Mouse (Mus musculus): ENCODE measurements around the gene Nat8f1. TPM values are rescaled to one million over a fixed set of nuclear protein-coding genes. Genes with fewer than 3 reads are reported as not detected.
"Not testable (repeated sequence)": the region's sequence is repeated elsewhere in the genome, so short reads cannot be mapped to it uniquely, and the experiment has no call there.

Gene Nat8f1
- 4.3 and 5.4 TPM in 2 replicates for polyA plus RNA-seq (2014; fragmentation: Nextera tagmentation; extraction: Ambion mirVana)

DNA sequence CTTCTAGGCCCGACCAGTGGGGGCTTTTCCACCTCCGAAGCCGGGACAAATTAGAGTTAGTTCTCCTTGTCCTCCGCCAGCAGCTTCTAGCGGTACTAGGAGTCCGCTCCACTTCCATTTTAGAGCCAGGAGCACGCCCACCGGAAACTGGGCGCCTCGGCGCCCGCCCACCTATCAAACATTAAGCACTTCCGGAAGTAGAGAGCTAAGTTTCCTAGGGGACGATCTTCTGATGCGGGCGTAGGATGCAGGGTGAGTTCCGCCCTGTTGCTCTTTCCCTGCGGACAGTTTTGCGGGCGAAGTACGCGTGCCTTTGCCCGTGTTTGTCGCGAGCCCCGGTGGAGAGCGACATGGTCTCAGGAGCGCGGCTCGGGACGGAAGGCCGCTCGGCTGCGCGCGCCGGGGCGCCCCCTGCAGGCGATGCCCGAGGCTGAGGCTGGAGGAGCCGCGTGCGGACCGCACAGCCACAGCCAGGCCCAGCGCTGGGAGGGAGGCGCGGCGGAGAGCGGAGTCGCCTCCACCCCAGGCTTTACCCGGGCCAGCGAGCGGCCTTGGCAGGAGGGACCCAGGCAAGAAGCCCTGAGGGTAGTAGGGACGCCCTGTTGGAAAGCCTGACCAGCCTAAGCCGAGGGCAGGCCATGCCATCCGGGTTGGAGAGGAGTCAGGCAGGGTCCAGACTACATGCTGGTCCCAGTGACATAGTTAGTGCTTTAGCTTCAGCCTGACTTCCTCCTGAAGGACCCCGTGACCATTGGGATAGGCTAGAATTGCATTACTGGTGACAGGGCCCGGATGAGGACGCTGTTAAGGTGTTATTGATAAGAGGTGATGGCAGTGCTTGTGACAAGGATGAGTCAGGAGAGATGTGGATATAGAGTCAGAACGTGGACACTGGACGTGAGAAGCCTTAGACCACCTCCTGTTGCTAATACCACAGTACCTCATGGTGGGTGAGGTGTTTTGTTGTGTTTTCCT is at the start of gene Nat8f1:
Gene Nat8f1, minus strand, starts transcription at position 149 of the 975 bp plus-strand sequence.
- H3K27me3 ChIP-seq (ENCODE audit: control insufficient read depth, insufficient read depth, low read length); H3K9me3 ChIP-seq (ENCODE audit: control insufficient read depth, low read length); H3K36me3 ChIP-seq (ENCODE audit: control insufficient read depth, insufficient read depth, low read length); H3K4me1 ChIP-seq (ENCODE audit: control insufficient read depth in 2 of 2, insufficient read depth in 2 of 2, low read length in 2 of 2): not testable (repeated sequence)
- Histone ChIP-seq H3K4me3 (ENCODE audit: control insufficient read depth in 1 of 2, insufficient read depth in 1 of 2, low read depth in 1 of 2, low read length in 2 of 2) (peak within 1 kb of the TSS; percentile 56 to 82), H3K9ac (ENCODE audit: low read length) (peak within 1 kb of the TSS; percentile 81), H3K27ac (replicated peaks in 1 of 2; ENCODE audit: control insufficient read depth in 1 of 2, insufficient read depth in 1 of 2, low read depth in 2 of 2, low read length in 2 of 2) (peak within 1 kb of the TSS; percentile 76 to 93), H3K4me2 (ENCODE audit: low read length) (peak within 1 kb of the TSS; percentile 78)
- ATAC-seq (ENCODE audit: insufficient number of reproducible peaks, insufficient read depth, low FRiP score, low read depth) = peak; percentile 94
- under 1% methylated on average over 60 of the region's 61 CpGs for WGBS

- under 1% methylated on average over 67 of the region's 70 CpGs for WGBS
- peak; percentile 97 for ATAC-seq (ENCODE audit: insufficient number of reproducible peaks, insufficient read depth, low FRiP score, low read depth)
Measured at GRCm38 (mm10) chr6:85961101-85962091, 45.9 kb upstream of the Nat8f1 start, which contains the start of gene Dusp11. TSS of gene Dusp11 (minus strand) at chr6:85961667.

GRCm38 (mm10) chr6:85957581-85957980 is 42.1 kb upstream of the Nat8f1 start:
- peaks cover 63% of the 10 kb centered on the region for H3K36me3 ChIP-seq (ENCODE audit: control insufficient read depth, insufficient read depth, low read length)
- WGBS = 80% methylated on average over 3 of the region's 3 CpGs
- no peak for ATAC-seq (ENCODE audit: insufficient number of reproducible peaks, insufficient read depth, low FRiP score, low read depth)

More at GRCm38 (mm10) chr6:85961101-85962091, 45.9 kb upstream of the Nat8f1 start, which contains the start of gene Dusp11:
- Histone ChIP-seq H3K27ac (replicated peaks in 1 of 2; ENCODE audit: control insufficient read depth in 1 of 2, insufficient read depth in 1 of 2, low read depth in 2 of 2, low read length in 2 of 2) (peak within 1 kb of the TSS; percentile 97 to 99), H3K27me3 (ENCODE audit: control insufficient read depth, insufficient read depth, low read length) (no peaks in the 10 kb centered on the region), H3K9ac (ENCODE audit: low read length) (peak within 1 kb of the TSS; percentile 93), H3K9me3 (ENCODE audit: control insufficient read depth, low read length) (no peaks in the 10 kb centered on the region), H3K4me1 (ENCODE audit: control insufficient read depth in 2 of 2, insufficient read depth in 2 of 2, low read length in 2 of 2) (peaks cover 3 to 9% of the 10 kb centered on the region in 2 experiments), H3K4me2 (ENCODE audit: low read length) (peak within 1 kb of the TSS; percentile 81), H3K4me3 (ENCODE audit: control insufficient read depth in 1 of 2, insufficient read depth in 1 of 2, low read depth in 1 of 2, low read length in 2 of 2) (peak within 1 kb of the TSS; percentile 72 to 89), H3K36me3 (ENCODE audit: control insufficient read depth, insufficient read depth, low read length) (peaks cover 30% of the 10 kb centered on the region)

GRCm38 (mm10) chr6:85948549-85948948 is 33.1 kb upstream of the Nat8f1 start:
- Histone ChIP-seq H3K4me1 (ENCODE audit: control insufficient read depth in 2 of 2, insufficient read depth in 2 of 2, low read length in 2 of 2) (no peaks in the 10 kb centered on the region), H3K27ac (replicated peaks in 1 of 2; ENCODE audit: control insufficient read depth in 1 of 2, insufficient read depth in 1 of 2, low read depth in 2 of 2, low read length in 2 of 2) (no peak overlapping the region), H3K9ac (ENCODE audit: low read length) (no peak overlapping the region), H3K4me3 (ENCODE audit: control insufficient read depth in 1 of 2, insufficient read depth in 1 of 2, low read depth in 1 of 2, low read length in 2 of 2) (no peak overlapping the region), H3K36me3 (ENCODE audit: control insufficient read depth, insufficient read depth, low read length) (peaks cover 97% of the 10 kb centered on the region), H3K4me2 (ENCODE audit: low read length) (no peak overlapping the region), H3K9me3 (ENCODE audit: control insufficient read depth, low read length) (no peaks in the 10 kb centered on the region), H3K27me3 (ENCODE audit: control insufficient read depth, insufficient read depth, low read length) (no peaks in the 10 kb centered on the region)
- WGBS = 88% methylated on average over 6 of the region's 6 CpGs
- ATAC-seq (ENCODE audit: insufficient number of reproducible peaks, insufficient read depth, low FRiP score, low read depth) = no peak

More at GRCm38 (mm10) chr6:85957581-85957980, 42.1 kb upstream of the Nat8f1 start:
- H3K4me2 ChIP-seq (ENCODE audit: low read length) = no peak overlapping the region
- no peaks in the 10 kb centered on the region for H3K9me3 ChIP-seq (ENCODE audit: control insufficient read depth, low read length)
- H3K27me3 ChIP-seq (ENCODE audit: control insufficient read depth, insufficient read depth, low read length) = no peaks in the 10 kb centered on the region
- no peak overlapping the region for H3K9ac ChIP-seq (ENCODE audit: low read length)
- no peak overlapping the region for H3K4me3 ChIP-seq (ENCODE audit: control insufficient read depth in 1 of 2, insufficient read depth in 1 of 2, low read depth in 1 of 2, low read length in 2 of 2)
- H3K4me1 ChIP-seq (ENCODE audit: control insufficient read depth in 2 of 2, insufficient read depth in 2 of 2, low read length in 2 of 2) = peaks cover 0 to 6% of the 10 kb centered on the region in 2 experiments; a peak in 3 of 4 replicates
- H3K27ac ChIP-seq (replicated peaks in 1 of 2; ENCODE audit: control insufficient read depth in 1 of 2, insufficient read depth in 1 of 2, low read depth in 2 of 2, low read length in 2 of 2) = no peak overlapping the region

GRCm38 (mm10) chr6:85942469-85942868 is 27.0 kb upstream of the Nat8f1 start:
- WGBS = 93% methylated on average over 3 of the region's 3 CpGs
- no peak for ATAC-seq (ENCODE audit: insufficient number of reproducible peaks, insufficient read depth, low FRiP score, low read depth)
- H3K4me2 ChIP-seq (ENCODE audit: low read length) = no peak overlapping the region

DNA sequence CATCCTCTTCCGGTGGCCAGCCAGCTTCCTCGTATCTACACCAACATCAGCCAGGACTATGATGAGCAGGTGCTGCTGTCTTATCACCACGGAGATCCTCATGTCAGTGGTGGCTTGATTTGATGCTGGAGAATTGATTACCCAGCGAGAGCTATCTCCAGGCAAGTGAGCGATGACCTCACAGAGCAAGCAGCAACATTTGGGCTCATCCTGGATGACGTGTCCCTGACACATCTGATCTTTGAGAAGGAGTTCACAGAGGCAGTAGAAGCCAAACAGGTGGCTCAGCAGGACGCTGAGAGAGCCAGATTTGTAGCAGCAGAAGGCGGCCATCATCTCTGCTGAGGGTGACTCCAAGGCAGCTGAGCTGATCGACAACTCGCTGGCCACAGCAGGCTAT is 23.2 kb upstream of the Nat8f1 start:
- ATAC-seq (ENCODE audit: insufficient number of reproducible peaks, insufficient read depth, low FRiP score, low read depth) = no peak
- Histone ChIP-seq H3K9ac (ENCODE audit: low read length) (no peak overlapping the region), H3K4me3 (ENCODE audit: control insufficient read depth in 1 of 2, insufficient read depth in 1 of 2, low read depth in 1 of 2, low read length in 2 of 2) (no peak overlapping the region), H3K4me2 (ENCODE audit: low read length) (no peak overlapping the region), H3K4me1 (ENCODE audit: control insufficient read depth in 2 of 2, insufficient read depth in 2 of 2, low read length in 2 of 2) (peaks cover 0 to 5% of the 10 kb centered on the region in 2 experiments; a peak in 2 of 4 replicates), H3K27ac (replicated peaks in 1 of 2; ENCODE audit: control insufficient read depth in 1 of 2, insufficient read depth in 1 of 2, low read depth in 2 of 2, low read length in 2 of 2) (no peak overlapping the region), H3K27me3 (ENCODE audit: control insufficient read depth, insufficient read depth, low read length) (no peaks in the 10 kb centered on the region), H3K9me3 (ENCODE audit: control insufficient read depth, low read length) (no peaks in the 10 kb centered on the region), H3K36me3 (ENCODE audit: control insufficient read depth, insufficient read depth, low read length) (peaks cover 22% of the 10 kb centered on the region)
- WGBS = 57% methylated on average over 10 of the region's 10 CpGs

More at GRCm38 (mm10) chr6:85942469-85942868, 27.0 kb upstream of the Nat8f1 start:
- Histone ChIP-seq H3K27ac (replicated peaks in 1 of 2; ENCODE audit: control insufficient read depth in 1 of 2, insufficient read depth in 1 of 2, low read depth in 2 of 2, low read length in 2 of 2) (no peak overlapping the region), H3K9ac (ENCODE audit: low read length) (no peak overlapping the region), H3K9me3 (ENCODE audit: control insufficient read depth, low read length) (no peaks in the 10 kb centered on the region), H3K4me1 (ENCODE audit: control insufficient read depth in 2 of 2, insufficient read depth in 2 of 2, low read length in 2 of 2) (0 out of 4 replicates have a peak, but pooled peaks cover 0 to 1% of the 10 kb centered on the region in 2 experiments), H3K4me3 (ENCODE audit: control insufficient read depth in 1 of 2, insufficient read depth in 1 of 2, low read depth in 1 of 2, low read length in 2 of 2) (no peak overlapping the region), H3K27me3 (ENCODE audit: control insufficient read depth, insufficient read depth, low read length) (no peaks in the 10 kb centered on the region), H3K36me3 (ENCODE audit: control insufficient read depth, insufficient read depth, low read length) (peaks cover 60% of the 10 kb centered on the region)

Data from heart, embryonic 14.5 days (tissue).